Mouse (Mus musculus): ENCODE data around the gene Prkce. TPM values are rescaled to one million over a fixed set of nuclear protein-coding genes. Genes with fewer than 3 reads are reported as not detected.

The Prkce gene
- polyA plus RNA-seq, 1 experiment: 4.8 TPM

DNA sequence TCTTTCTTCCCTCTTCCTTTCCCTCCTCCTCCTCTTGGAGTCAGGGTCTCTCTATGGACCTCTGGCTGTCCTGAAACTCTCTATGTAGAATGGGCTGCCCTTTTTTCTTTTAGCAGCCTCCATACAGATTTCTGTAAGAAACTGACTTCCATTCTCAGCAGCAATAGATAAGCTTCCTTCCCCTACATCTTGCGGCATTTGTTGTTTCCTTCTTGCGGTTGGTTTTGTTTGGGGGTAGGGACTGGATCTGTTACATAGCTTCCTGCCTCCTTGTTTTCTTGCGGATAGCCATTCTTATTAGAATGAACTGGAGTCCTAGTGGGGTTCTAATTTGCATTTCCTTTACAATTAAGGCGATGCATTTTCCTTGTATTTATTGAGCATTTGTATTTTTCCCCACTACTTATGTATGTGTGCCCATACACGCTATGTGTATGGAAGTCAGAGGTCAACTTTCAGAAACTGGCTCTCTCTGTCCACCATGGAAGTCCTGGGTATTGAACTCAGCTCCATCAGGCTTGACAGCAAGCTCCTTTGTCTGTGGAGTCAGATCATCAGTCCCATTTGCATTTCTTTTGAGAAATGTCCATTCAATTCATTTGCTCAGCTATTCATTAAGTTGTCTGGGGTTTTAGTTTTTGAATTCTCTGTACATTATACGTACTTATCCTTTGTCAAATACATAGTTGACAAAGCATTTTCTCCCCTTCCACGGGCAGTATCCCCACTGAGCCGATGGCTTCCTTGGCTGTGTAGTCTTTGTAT lies 500.4 kb downstream of the Prkce start:
- no peaks in the 10 kb centered on the region; the same call in 1 of the 2 replicates for H3K4me1 ChIP-seq (ENCODE audit: control insufficient read depth, insufficient read depth, low read length)
- H3K27ac ChIP-seq (ENCODE audit: control insufficient read depth, insufficient read depth, low read depth, low read length, poor library complexity): no peak overlapping the region
- no peak overlapping the region for H3K4me3 ChIP-seq (replicated peaks; ENCODE audit: control insufficient read depth, low read depth, low read length)
- TF ChIP-seq CTCF (IDR thresholded peaks at IDR 0.05; ENCODE audit: control insufficient read depth, insufficient read depth, low read length) (no peak), POLR2A (IDR thresholded peaks at IDR 0.05; ENCODE audit: borderline replicate concordance, control insufficient read depth, low read depth, low read length) (no peak)
- 26% methylated on average over 8 of the region's 8 CpGs for WGBS

DNA sequence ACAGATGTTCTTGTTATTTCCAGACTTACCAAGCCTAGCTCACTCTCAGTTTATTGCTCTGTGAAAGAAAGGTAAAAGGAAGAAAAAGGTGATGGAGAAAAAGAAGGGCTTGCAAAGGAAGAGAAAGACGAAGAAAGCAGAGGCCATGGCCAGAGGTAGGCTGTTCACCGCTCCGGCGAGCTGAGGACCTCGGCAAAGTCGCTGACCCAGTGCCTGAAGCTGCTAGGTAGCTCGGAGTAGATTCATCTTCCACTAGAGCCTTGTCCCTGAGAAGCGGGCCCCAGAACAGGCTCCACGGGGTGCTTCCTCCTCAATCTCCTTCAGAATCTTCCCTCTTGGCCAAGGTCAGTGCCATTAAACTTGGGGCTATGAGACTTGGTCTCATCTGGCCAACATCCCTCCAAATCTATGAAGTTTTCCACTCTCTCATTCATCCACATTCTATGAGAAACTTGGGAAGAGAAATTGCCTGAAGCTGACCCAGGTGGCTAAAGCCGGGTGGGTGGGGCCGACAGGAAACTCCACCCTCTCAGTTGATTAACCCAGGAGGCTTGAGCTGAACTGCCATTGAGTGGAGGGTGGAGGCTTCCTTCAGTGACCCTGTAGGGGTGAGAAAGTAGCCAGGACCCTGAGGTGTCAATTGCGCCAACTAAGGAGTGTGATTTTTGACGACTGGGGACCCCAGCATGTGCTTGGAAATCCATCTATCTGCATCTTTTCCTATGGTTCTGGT lies 502.2 kb downstream of the Prkce start:
- TF ChIP-seq CTCF (IDR thresholded peaks at IDR 0.05; ENCODE audit: control insufficient read depth, insufficient read depth, low read length) (no peak), POLR2A (IDR thresholded peaks at IDR 0.05; ENCODE audit: borderline replicate concordance, control insufficient read depth, low read depth, low read length) (no peak)
- Histone ChIP-seq H3K4me3 (replicated peaks; ENCODE audit: control insufficient read depth, low read depth, low read length) (no peak overlapping the region), H3K4me1 (ENCODE audit: control insufficient read depth, insufficient read depth, low read length) (no peaks in the 10 kb centered on the region; the same call in 1 of the 2 replicates), H3K27ac (ENCODE audit: control insufficient read depth, insufficient read depth, low read depth, low read length, poor library complexity) (no peak overlapping the region)
- 79% methylated on average over 13 of the region's 13 CpGs for WGBS

DNA sequence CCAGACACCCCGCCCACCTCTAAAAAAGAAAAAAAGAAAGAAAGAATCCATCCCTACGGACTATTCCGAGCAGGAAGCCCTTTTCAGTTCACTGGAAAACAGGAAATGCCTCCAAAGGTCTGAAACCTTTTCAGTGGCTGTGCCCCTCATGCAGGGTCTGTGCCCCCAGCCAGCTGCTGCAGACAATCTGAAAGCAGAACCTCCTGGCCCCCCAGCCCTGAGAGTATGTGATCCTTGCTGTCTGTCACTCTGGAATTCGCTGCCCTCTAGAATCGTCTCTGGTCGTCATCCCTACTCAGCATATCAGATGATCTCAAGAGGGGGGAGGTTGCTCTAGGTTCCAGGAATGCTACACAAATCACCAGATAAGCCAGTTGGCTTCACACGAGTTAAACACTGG lies 503.1 kb downstream of the Prkce start:
- no peak overlapping the region for H3K27ac ChIP-seq (ENCODE audit: control insufficient read depth, insufficient read depth, low read depth, low read length, poor library complexity)
- H3K4me3 ChIP-seq (replicated peaks; ENCODE audit: control insufficient read depth, low read depth, low read length): no peak overlapping the region
- TF ChIP-seq POLR2A (IDR thresholded peaks at IDR 0.05; ENCODE audit: borderline replicate concordance, control insufficient read depth, low read depth, low read length) (no peak), CTCF (IDR thresholded peaks at IDR 0.05; ENCODE audit: control insufficient read depth, insufficient read depth, low read length) (no peak)
- H3K4me1 ChIP-seq (ENCODE audit: control insufficient read depth, insufficient read depth, low read length): no peaks in the 10 kb centered on the region; the same call in 1 of the 2 replicates
- WGBS: 56% methylated on average over 7 of the region's 7 CpGs

DNA sequence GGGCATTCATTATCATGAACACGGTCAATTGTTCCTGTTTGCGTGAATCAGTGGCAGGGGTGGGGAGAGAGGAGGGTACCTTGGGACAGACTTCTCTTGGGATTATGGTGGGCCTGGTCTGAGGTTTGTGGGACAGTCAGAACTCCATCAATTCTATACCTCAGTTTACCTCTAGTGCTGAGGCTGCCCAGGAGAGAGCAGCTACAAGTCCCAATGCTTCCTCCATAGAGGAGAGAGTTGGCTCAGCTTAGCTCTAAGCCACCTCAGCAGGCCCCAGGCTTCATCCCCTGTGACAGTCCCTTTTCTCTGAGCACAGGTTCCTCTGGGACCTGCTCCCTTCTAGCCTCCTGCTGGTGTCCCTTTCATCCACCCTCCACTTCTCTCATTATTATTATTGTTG lies 507.4 kb downstream of the Prkce start:
- TF ChIP-seq POLR2A (IDR thresholded peaks at IDR 0.05; ENCODE audit: borderline replicate concordance, control insufficient read depth, low read depth, low read length): no peak
- TF ChIP-seq CTCF (IDR thresholded peaks at IDR 0.05; ENCODE audit: control insufficient read depth, insufficient read depth, low read length): no peak
- Histone ChIP-seq H3K4me1 (ENCODE audit: control insufficient read depth, insufficient read depth, low read length) (no peaks in the 10 kb centered on the region), H3K4me3 (replicated peaks; ENCODE audit: control insufficient read depth, low read depth, low read length) (no peak overlapping the region), H3K27ac (ENCODE audit: control insufficient read depth, insufficient read depth, low read depth, low read length, poor library complexity) (no peak overlapping the region)
- 42% methylated on average over 2 of the region's 2 CpGs for WGBS

DNA sequence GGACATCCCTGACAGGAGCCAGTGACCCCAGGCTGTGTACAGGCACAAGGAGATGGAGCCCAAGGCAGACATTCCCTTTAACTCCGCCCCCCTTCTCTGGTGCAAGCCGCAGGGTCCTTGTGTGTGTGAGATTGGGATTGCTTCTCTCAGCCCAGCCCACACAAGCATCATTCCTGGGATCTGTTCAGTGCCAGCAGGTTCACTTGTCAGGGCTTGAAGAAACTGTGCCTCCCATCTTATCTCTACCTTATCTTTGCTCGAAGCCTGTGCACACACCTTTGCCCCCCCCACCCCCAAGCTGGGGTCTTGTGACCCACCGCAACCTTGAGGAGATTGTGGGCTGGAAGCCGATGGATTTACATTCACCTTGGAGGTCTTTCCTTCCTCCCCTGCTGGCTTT lies 508.8 kb downstream of the Prkce start:
- H3K27ac ChIP-seq (ENCODE audit: control insufficient read depth, insufficient read depth, low read depth, low read length, poor library complexity): no peak overlapping the region
- H3K4me1 ChIP-seq (ENCODE audit: control insufficient read depth, insufficient read depth, low read length): no peaks in the 10 kb centered on the region
- 80% methylated on average over 5 of the region's 5 CpGs for WGBS
- H3K4me3 ChIP-seq (replicated peaks; ENCODE audit: control insufficient read depth, low read depth, low read length): no peak overlapping the region
- no peak for TF ChIP-seq CTCF (IDR thresholded peaks at IDR 0.05; ENCODE audit: control insufficient read depth, insufficient read depth, low read length)
- no peak for TF ChIP-seq POLR2A (IDR thresholded peaks at IDR 0.05; ENCODE audit: borderline replicate concordance, control insufficient read depth, low read depth, low read length)

DNA sequence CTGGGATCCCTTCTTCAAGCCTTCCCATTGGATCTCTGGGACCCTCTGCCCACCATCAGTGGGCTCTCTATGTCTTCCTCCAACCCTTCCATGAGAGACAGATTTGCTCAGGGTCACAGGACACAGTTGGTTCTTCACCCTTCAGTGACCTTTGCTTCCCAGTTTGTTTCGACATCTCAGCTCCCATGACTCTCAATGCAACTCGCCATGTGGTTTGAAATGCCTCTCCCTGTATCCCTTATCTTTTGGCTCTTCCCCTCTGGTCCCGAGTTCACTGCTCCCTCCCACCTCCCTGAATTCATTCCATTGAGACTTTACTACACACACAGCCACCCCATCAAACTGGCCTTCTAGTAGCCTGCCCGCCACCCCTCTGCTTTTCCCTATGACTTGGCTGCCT lies 509.3 kb downstream of the Prkce start:
- Histone ChIP-seq H3K27ac (ENCODE audit: control insufficient read depth, insufficient read depth, low read depth, low read length, poor library complexity) (no peak overlapping the region), H3K4me3 (replicated peaks; ENCODE audit: control insufficient read depth, low read depth, low read length) (no peak overlapping the region), H3K4me1 (ENCODE audit: control insufficient read depth, insufficient read depth, low read length) (no peaks in the 10 kb centered on the region)
- WGBS: 57% methylated on average over 4 of the region's 4 CpGs
- no peak for TF ChIP-seq CTCF (IDR thresholded peaks at IDR 0.05; ENCODE audit: control insufficient read depth, insufficient read depth, low read length)
- TF ChIP-seq POLR2A (IDR thresholded peaks at IDR 0.05; ENCODE audit: borderline replicate concordance, control insufficient read depth, low read depth, low read length): no peak

DNA sequence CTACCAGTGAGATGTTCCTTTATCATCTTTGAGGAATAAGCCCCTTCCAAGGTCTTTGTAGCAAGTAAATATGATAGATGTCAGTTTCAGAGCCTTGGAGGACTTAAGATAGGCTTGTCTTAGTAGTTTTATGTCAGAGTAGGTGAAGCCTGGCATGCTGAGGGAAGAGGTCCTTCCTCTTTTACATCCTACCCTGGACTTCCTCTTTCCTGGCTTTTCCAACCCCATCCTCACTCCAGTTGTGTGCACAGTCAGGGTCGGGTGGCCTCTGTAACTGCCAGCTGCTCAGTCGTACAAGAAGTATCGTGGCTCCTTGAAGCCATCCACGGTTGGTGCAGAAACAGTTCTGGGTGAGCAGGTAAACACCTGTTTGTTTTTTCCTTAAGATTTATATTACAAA lies 517.7 kb downstream of the Prkce start:
- Histone ChIP-seq H3K4me1 (ENCODE audit: control insufficient read depth, insufficient read depth, low read length) (no peaks in the 10 kb centered on the region), H3K4me3 (replicated peaks; ENCODE audit: control insufficient read depth, low read depth, low read length) (no peak overlapping the region), H3K27ac (ENCODE audit: control insufficient read depth, insufficient read depth, low read depth, low read length, poor library complexity) (no peak overlapping the region)
- WGBS: 31% methylated on average over 4 of the region's 4 CpGs
- TF ChIP-seq CTCF (IDR thresholded peaks at IDR 0.05; ENCODE audit: control insufficient read depth, insufficient read depth, low read length) (no peak), POLR2A (IDR thresholded peaks at IDR 0.05; ENCODE audit: borderline replicate concordance, control insufficient read depth, low read depth, low read length) (no peak)

DNA sequence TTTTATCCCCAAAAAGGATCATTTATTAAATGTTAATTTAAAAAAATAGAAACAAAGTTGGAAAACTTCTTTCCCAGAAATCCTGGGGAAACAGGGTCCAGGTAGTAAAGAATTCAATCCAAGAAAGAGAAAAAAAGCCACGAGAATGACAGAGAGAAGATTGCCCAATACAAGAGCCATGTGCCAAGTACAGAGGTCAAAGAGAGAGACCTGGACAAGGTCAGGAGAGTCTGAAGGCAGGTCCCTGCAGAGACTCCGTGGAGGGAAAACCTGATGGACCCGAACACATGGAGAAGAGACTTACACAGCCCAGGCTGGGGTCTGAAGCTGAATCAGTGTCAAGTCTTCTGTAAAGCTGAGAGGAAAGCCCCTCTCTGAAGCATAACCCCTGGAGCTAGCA lies 519.4 kb downstream of the Prkce start:
- 67% methylated on average over 3 of the region's 3 CpGs for WGBS
- TF ChIP-seq CTCF (IDR thresholded peaks at IDR 0.05; ENCODE audit: control insufficient read depth, insufficient read depth, low read length) (no peak), POLR2A (IDR thresholded peaks at IDR 0.05; ENCODE audit: borderline replicate concordance, control insufficient read depth, low read depth, low read length) (no peak)
- Histone ChIP-seq H3K4me1 (ENCODE audit: control insufficient read depth, insufficient read depth, low read length) (no peaks in the 10 kb centered on the region), H3K27ac (ENCODE audit: control insufficient read depth, insufficient read depth, low read depth, low read length, poor library complexity) (no peak overlapping the region), H3K4me3 (replicated peaks; ENCODE audit: control insufficient read depth, low read depth, low read length) (no peak overlapping the region)

All from bone marrow, adult 2 months (tissue).